Mouse (Mus musculus) hindbrain, embryonic 11.5 days (tissue): Measurements from ENCODE around the gene Dot1l. TPM values are rescaled to one million over a fixed set of nuclear protein-coding genes. Genes with fewer than 3 reads are reported as not detected.
A peak's percentile ranks its signal among the peaks of the same experiment; 100 is the strongest.

Source experiments
- ATAC-seq: fragments of 200-750 bp; cut with Nextera tagmentation; 2 replicates; pipeline ENCODE4 v1.8.0; 2017; ENCODE audit warnings: mild to moderate bottlenecking, moderate TSS enrichment, moderate library complexity; ENCODE audit not compliant: low FRiP score
- DNase-seq: peaks from one replicate; pipeline ENCODE4 v3.0.0-alpha.2; 2015; ENCODE audit warnings: low spot score
- H3K27ac ChIP-seq: fragments of 300-500 bp; sonication (generic); 2 replicates; pipeline ENCODE4 v1.5.1; 2014; ENCODE audit warnings: mild to moderate bottlenecking, low read depth, low read length
- H3K27me3 ChIP-seq: fragments of 300-500 bp; sonication (generic); 2 replicates; pipeline ENCODE4 v1.6.1; 2014; ENCODE audit warnings: mild to moderate bottlenecking, low read length, moderate library complexity, mixed read lengths; ENCODE audit not compliant: control insufficient read depth, insufficient read depth
- H3K36me3 ChIP-seq: fragments of 300-500 bp; sonication (generic); 2 replicates; pipeline ENCODE4 v1.6.1; 2014; ENCODE audit warnings: mild to moderate bottlenecking, low read length, moderate library complexity, mixed read lengths; ENCODE audit not compliant: control insufficient read depth, insufficient read depth
- H3K4me1 ChIP-seq: fragments of 300-500 bp; sonication (generic); replicated peaks from 2 replicates; pipeline ENCODE4 v1.6.1; 2014; ENCODE audit warnings: low read length, mixed read lengths; ENCODE audit not compliant: control insufficient read depth, insufficient read depth
- H3K4me2 ChIP-seq: fragments of 300-500 bp; sonication (generic); replicated peaks from 2 replicates; pipeline ENCODE4 v1.6.1; 2014; ENCODE audit warnings: mild to moderate bottlenecking, low read depth, low read length
- H3K4me3 ChIP-seq: fragments of 300-500 bp; sonication (generic); 2 replicates; pipeline ENCODE4 v1.5.1; 2014; ENCODE audit warnings: low read depth, low read length
- H3K9ac ChIP-seq: fragments of 300-500 bp; sonication (generic); 2 replicates; pipeline ENCODE4 v1.6.1; 2014; ENCODE audit warnings: low read depth, low read length
- H3K9me3 ChIP-seq: fragments of 300-500 bp; sonication (generic); 2 replicates; pipeline ENCODE4 v1.6.1; 2016; ENCODE audit warnings: low read length; ENCODE audit not compliant: control insufficient read depth
- WGBS: fragments of 180-500 bp; shearing (Covaris S2); extraction: QIAGEN DNeasy Blood & Tissue Kit; methylation state at CpG from one replicate; pipeline ENCODE4 v1.1.7; 2014; 5-methylcytosine and 5-hydroxymethylcytosine counted together
- polyA plus RNA-seq: library from polyadenylated mRNA; unstranded; fragments of >200 nt; fragmentation: Nextera tagmentation; extraction: Ambion mirVana; gene quantifications from 2 replicates; pipeline ENCODE4 v1.2.1, GENCODE M21; 2014

The Dot1l gene
- polyA plus RNA-seq, 1 experiment from 2014 or later, result 25.1 TPM

DNA sequence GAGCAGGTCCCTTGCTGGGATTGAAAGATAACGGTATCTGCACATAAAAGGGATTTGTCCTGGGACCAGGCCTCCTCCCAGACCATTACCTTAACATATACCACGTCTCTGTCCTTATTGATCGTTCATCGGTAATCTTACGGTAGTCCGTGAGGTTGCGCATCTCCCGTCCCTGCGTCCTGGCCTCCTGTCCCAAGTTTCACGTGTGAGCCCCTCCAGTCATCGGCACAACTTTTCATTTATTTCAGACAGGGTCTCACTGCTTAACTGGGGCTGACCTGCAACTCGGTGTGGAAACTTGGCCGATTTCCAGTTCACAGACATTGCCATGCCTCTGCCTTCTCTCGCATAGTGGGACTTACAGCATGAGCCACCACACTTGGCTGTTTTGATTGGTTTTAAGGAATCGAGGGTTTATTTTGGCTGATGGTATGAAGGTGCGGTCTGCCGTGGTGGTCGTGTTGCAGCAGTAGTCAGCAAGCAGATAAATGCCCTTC is 44.1 kb downstream of the Dot1l start:
- Histone ChIP-seq H3K4me1 (peaks cover 15% of the 10 kb centered on the region), H3K27ac (peak overlapping the region; percentile 97)
- ATAC-seq, result no peak

DNA sequence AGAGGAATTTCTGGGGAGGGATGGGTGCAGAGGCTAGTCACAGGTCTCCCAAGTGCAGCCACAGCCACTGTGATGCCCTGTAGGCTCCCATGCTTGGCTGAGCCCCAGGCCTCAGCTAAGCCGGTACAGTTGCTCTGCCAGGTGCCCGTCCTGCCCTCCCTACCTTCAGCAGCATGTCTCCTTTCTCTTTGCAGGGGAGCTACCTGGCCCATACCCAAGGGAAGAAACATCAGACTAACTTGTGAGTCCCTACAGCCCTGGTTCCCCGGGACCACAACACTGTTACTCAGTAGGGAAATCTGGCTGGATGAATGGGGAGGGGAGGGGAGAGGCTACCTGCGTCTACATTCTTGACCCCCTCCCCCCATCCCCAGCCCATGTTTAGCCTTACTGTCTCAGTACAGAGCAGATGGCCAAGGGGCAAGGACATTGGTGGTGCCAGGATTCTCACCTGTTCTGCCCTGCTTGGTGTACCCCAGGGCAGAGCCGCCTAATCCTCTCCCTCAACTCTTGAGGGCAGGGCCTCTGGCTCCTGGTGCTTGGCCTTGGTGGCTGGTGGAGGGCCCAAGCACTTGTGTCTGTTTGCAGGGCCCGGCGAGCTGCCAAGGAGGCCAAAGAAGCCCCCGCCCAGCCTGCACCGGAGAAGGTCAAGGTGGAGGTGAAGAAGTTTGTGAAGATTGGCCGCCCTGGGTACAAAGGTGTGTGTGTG is 47.4 kb downstream of the Dot1l start:
- H3K9ac ChIP-seq, result no peak overlapping the region
- ATAC-seq (no peak), DNase-seq (no peak)
- 90% methylated on average over 10 of the region's 10 CpGs for WGBS
- peaks cover 4% of the 10 kb centered on the region; the same call in 1 of the 2 replicates for H3K27me3 ChIP-seq
- no peak overlapping the region for H3K4me2 ChIP-seq
- H3K4me3 ChIP-seq, result no peak overlapping the region
- H3K4me1 ChIP-seq, result peaks cover 19% of the 10 kb centered on the region
- H3K27ac ChIP-seq, result no peak overlapping the region
- no peaks in the 10 kb centered on the region for H3K9me3 ChIP-seq
- peaks cover 14% of the 10 kb centered on the region for H3K36me3 ChIP-seq

More for the DNA sequence above, 44.1 kb downstream of the Dot1l start:
- Histone ChIP-seq H3K4me3 (peak overlapping the region; percentile 72), H3K36me3 (peaks cover 20% of the 10 kb centered on the region), H3K4me2 (peak overlapping the region; percentile 75), H3K9me3 (no peaks in the 10 kb centered on the region), H3K27me3 (no peaks in the 10 kb centered on the region), H3K9ac (peak overlapping the region; percentile 79)
- WGBS, result 3% methylated on average over 18 of the region's 18 CpGs
- DNase-seq, result peak; percentile 35

DNA sequence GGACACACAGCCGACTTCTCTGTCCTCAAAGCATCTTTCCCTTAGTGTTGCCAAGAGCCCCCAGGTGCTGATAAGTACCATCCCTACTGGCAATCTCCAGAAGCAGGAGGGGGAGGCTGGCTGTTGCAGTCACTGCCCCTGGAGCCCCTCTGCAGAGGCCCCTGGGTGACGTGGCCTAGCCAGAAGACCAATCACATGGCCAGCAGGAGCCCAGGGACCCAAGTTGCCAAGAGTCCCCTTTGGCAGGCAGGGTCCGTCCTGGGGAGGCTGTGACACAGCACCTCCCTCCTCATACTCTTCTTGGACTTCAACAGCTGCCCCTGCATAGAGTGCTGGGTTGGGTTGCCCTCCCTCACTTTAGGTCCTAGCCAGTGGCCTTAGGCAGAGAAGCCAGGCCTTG is 48.0 kb downstream of the Dot1l start:
- peaks cover 19% of the 10 kb centered on the region for H3K4me1 ChIP-seq
- H3K9ac ChIP-seq, result no peak overlapping the region
- H3K4me3 ChIP-seq, result no peak overlapping the region
- DNase-seq (no peak), ATAC-seq (no peak)
- H3K27ac ChIP-seq, result no peak overlapping the region
- WGBS, result 92% methylated on average over 3 of the region's 3 CpGs
- no peaks in the 10 kb centered on the region for H3K9me3 ChIP-seq
- H3K4me2 ChIP-seq, result no peak overlapping the region
- H3K36me3 ChIP-seq, result peaks cover 14% of the 10 kb centered on the region
- H3K27me3 ChIP-seq, result peaks cover 4% of the 10 kb centered on the region; the same call in 1 of the 2 replicates

DNA sequence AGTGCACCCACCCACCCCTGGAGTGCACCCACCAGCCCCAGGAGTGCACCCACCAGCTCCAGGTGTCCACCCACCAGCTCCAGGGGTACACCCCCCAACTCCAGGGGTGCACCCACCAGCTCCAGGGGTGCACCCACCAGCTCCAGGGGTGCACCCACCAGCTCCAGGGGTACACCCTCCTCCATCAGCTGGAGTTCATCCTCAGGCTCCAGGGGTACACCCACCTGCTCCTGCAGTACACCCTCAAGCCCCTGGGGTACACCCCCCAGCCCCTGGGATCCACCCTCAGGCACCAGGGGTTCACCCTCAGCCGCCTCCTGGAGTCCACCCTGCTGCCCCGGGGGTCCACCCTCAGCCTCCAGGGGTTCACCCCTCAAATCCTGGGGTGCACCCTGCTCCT is 49.3 kb downstream of the Dot1l start:
- Histone ChIP-seq H3K4me2 (no peak overlapping the region), H3K36me3 (peaks cover 14% of the 10 kb centered on the region), H3K27me3 (peaks cover 15% of the 10 kb centered on the region), H3K27ac (no peak overlapping the region), H3K9me3 (no peaks in the 10 kb centered on the region), H3K4me3 (no peak overlapping the region), H3K9ac (no peak overlapping the region), H3K4me1 (peaks cover 25% of the 10 kb centered on the region)
- ATAC-seq (no peak), DNase-seq (no peak)
- 95% methylated on average over 2 of the region's 2 CpGs for WGBS

DNA sequence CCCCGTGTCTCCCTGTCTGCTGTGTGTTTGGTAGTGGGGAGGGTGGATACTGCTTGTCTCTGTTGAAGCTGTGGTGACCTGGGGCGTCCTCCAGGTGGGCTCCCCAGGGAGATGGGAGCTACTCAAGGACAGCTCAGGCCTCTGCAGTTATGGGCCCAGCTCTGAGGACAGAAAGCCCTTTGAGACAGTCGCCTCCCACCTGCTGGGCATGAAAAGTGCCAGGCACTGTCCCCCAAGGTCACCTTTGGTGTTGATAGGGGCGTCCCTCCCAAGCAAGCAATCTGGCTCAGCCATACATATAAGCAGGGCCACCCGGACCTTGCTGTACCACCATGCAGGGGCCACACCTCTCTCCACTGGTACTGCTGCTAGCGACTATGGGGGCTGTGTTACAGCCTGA is 49.9 kb downstream of the Dot1l start, which contains the start of gene Amh:
Amh (plus strand) TSS at position 328 of the 400 bp plus-strand sequence.
- Histone ChIP-seq H3K4me1 (peaks cover 22% of the 10 kb centered on the region), H3K4me2 (no peak within 1 kb of the TSS), H3K27me3 (peaks cover 18% of the 10 kb centered on the region), H3K4me3 (no peak within 1 kb of the TSS), H3K9me3 (no peaks in the 10 kb centered on the region), H3K27ac (no peak within 1 kb of the TSS), H3K36me3 (peaks cover 14% of the 10 kb centered on the region), H3K9ac (no peak within 1 kb of the TSS)
- DNase-seq (no peak), ATAC-seq (no peak)
- 63% methylated on average over 6 of the region's 6 CpGs for WGBS

DNA sequence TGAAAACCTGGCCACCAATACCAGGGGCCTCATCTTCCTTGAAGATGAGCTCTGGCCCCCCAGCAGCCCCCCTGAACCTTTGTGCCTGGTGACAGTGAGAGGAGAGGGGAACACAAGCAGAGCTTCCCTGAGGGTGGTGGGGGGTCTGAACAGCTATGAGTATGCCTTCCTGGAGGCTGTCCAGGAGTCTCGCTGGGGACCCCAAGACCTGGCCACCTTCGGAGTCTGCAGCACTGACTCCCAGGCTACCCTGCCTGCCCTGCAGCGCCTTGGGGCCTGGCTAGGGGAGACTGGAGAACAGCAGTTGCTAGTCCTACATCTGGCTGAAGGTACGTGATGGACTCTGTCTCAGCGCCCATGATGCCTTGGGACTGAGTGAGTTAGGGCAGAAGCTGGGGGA is 50.3 kb downstream of the Dot1l start:
- no peak overlapping the region for H3K4me2 ChIP-seq
- no peak overlapping the region for H3K4me3 ChIP-seq
- H3K9me3 ChIP-seq, result no peaks in the 10 kb centered on the region
- H3K4me1 ChIP-seq, result peaks cover 21% of the 10 kb centered on the region
- 85% methylated on average over 5 of the region's 5 CpGs for WGBS
- H3K27ac ChIP-seq, result no peak overlapping the region
- peaks cover 14% of the 10 kb centered on the region for H3K36me3 ChIP-seq
- peaks cover 22% of the 10 kb centered on the region for H3K27me3 ChIP-seq
- DNase-seq, result no peak
- no peak overlapping the region for H3K9ac ChIP-seq
- ATAC-seq, result no peak

DNA sequence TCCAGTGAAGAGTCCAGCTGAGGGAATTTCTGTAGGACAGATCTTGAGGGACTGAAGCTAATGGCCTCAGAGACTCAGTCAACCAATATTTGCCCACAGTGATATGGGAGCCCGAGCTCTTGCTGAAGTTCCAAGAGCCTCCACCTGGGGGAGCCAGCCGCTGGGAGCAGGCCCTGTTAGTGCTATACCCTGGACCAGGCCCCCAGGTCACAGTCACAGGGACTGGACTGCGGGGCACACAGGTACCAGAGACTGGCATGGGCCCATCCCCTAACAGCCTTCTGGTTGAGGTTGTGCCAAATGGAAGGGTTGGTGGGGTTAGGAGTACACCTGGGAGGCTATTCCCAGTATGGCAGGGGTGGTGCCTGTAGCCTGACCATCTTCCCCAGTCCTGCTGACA is 50.9 kb downstream of the Dot1l start:
- Histone ChIP-seq H3K36me3 (peaks cover 14% of the 10 kb centered on the region), H3K4me2 (no peak overlapping the region), H3K27ac (no peak overlapping the region), H3K4me3 (no peak overlapping the region), H3K9ac (no peak overlapping the region), H3K27me3 (peaks cover 24% of the 10 kb centered on the region), H3K9me3 (no peaks in the 10 kb centered on the region), H3K4me1 (peaks cover 23% of the 10 kb centered on the region)
- peak; percentile 28; the same call in 1 of the 2 replicates for ATAC-seq
- peak; percentile 86 for DNase-seq
- 25% methylated on average over 3 of the region's 3 CpGs for WGBS

DNA sequence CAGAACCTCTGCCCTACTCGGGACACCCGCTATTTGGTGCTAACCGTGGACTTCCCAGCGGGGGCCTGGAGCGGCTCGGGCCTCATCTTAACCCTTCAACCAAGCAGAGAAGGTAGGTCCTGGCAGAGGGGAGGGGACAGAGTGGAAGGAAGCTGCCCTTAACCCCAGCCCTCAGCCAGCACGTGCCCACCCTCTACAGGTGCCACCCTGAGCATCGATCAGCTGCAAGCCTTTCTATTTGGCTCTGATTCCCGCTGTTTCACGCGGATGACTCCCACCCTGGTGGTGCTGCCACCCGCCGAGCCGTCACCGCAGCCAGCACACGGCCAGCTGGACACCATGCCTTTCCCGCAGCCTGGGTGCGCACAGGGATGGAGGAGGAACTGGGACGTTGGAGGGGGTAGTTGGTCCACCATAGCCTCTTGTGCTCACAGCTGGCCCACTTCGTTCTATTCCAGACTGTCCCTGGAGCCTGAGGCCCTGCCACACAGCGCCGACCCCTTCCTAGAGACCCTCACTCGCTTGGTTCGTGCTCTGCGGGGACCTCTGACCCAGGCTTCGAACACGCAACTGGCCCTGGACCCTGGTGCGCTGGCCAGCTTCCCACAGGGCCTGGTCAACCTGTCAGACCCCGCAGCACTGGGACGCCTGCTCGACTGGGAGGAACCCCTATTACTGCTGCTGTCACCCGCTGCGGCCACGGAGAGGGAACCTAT is 51.5 kb downstream of the Dot1l start:
- 40% methylated on average over 34 of the region's 34 CpGs for WGBS
- DNase-seq, result no peak
- Histone ChIP-seq H3K36me3 (peaks cover 14% of the 10 kb centered on the region), H3K4me2 (peak overlapping the region; percentile 98), H3K4me3 (peak overlapping the region; percentile 41), H3K27me3 (peaks cover 24% of the 10 kb centered on the region), H3K9me3 (no peaks in the 10 kb centered on the region), H3K4me1 (peaks cover 23% of the 10 kb centered on the region), H3K27ac (peak overlapping the region; percentile 60; the same call in 1 of the 2 replicates), H3K9ac (peak overlapping the region; percentile 64)
- ATAC-seq, result no peak
